Mouse (Mus musculus): ENCODE results near the gene Svop.

The Svop gene

GRCm38 (mm10) chr5:113993487-113994465 lies 97.6 kb downstream of the Svop start, which contains the start of gene Ssh1:
TSS of gene Ssh1 (minus strand) at chr5:113993894.
- DNase-seq (ENCODE audit: low spot score in 2 of 2), result peak in 1 of 2 experiments; percentile 48

DNA sequence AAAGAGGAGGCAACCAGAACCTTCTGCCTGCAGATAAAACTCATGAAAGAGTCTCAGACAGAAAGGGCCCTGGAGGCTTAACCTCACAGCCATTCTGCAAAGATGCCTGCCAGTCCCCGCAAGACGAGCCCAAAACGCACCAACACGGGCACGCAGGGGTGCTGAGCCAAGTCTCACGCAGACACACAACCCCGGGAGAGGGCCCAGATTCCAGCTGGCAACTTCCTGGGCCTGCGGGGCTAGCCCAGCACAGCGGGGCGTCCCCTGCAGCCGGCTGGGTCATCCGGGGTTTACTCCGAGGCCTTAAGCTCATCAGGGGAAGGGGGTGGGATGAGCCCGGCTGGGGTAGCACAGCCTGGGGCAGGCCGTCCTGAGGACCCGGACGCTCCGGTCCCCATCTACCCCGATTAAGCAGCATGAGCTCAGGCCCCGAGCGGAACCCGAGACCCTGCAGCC lies 98.3 kb downstream of the Svop start:
- peak; percentile 5 to 16 for DNase-seq (ENCODE audit: low spot score in 2 of 2)

DNA sequence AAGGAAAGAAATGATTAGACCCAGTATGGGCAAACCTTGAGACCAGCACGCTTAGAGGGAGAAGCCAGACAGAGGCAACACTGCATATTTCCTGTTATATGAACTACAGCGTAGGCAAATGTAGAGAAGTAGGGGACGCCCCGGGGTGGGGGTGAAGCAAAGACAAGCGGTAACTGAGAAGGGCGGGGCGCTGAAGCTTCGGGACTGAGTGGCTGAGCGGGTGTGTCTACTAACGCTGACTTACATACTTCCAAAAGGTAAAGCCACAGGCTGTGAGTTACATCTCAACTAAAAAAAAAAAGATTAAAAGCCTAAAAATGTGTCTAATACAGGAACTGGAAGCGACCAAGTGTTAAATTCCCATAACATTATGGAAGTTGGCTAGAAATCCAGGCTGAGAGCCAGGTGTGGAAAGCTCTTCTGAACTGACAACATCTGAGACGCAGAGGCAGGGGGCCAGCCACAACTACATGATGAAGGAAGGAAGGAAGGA lies 99.0 kb downstream of the Svop start:
- DNase-seq (ENCODE audit: low spot score in 2 of 2), result peak; percentile 56 to 61

- no peak for DNase-seq (ENCODE audit: low spot score in 2 of 2)
These were observed 100.2 kb downstream of the Svop start for GRCm38 (mm10) chr5:113991141-113991540.

DNA sequence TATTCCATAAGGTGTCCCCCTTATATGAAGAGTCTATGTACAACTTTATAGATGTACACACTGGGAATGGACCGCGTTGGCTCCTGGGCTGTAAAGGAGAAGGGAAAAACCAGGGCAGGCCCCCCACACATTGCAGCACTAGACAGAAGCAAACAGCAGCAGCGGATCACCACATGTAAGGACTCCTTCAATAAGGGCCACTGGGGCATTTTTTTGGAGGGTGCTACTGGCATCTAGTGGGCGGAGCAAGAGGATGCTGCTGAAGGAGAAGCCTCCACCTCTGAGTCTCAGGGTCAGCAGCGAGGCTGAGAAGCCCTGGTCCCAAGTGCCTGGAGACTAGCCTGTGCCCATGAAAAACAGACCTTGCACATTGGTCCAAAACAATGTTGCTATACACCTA lies 100.8 kb downstream of the Svop start:
- no peak for DNase-seq (ENCODE audit: low spot score in 2 of 2)

- no peak for DNase-seq (ENCODE audit: low spot score in 2 of 2)
These were observed 101.8 kb downstream of the Svop start for GRCm38 (mm10) chr5:113989437-113990024.

- no peak for DNase-seq (ENCODE audit: low spot score in 2 of 2)
These were observed 105.0 kb downstream of the Svop start for GRCm38 (mm10) chr5:113986182-113986961.

DNA sequence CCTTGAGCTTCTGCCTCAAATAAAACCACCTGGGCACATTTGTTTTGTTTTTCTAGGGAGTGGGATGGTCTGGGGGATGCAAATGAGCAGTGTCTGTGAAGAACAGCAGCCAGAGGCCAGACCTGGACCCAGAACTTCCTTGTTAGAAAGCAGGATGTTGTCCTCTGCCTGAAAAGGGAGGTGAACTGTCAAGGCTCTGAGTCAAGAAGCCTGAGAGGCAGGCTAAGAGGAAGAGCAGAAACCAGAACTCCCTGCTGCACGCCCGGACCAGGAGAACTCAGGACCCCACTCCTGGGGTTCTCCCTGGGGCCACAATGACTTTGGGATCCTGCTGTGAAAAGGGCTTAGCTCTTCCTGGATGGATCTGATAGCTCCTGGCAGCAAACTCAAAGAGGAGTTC lies 105.6 kb downstream of the Svop start:
- DNase-seq (ENCODE audit: low spot score in 2 of 2), result no peak

DNA sequence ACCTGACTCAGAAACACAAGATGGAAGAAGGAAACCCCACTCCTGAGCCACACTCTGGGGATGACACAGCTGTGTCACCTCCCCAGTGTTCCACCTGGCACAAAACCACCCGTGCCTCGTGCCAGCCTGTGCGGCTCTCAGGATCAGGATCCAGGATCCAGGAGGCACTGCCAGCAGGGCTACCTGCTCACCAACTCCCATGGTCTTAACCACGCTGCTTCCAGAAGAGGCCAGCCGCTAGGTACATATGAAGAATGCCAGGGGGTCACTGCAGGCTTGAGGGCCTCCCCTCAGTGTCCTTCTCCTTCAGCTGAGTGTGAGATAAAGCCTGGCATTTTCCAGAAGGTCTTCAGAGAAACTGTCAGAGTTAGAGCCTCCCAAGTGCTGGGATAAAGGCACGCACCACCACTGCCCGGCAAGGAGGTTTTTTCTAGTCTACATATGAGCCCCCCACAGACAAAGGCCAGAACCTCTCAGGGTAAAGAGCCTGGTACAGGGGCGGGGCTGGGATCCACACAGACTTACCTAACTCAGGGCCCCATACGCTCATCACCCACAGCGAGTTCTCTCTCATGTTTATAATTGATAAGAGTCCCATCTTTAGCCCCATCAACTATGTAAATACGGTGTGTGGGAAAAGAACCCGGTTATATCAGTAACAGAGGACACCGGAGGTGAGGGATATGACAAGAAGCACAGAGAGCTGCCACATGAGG lies 107.2 kb downstream of the Svop start:
- no peak for DNase-seq (ENCODE audit: low spot score in 2 of 2)

- no peak for DNase-seq (ENCODE audit: low spot score in 2 of 2)
These were observed 107.8 kb downstream of the Svop start for GRCm38 (mm10) chr5:113983541-113983940.

DNA sequence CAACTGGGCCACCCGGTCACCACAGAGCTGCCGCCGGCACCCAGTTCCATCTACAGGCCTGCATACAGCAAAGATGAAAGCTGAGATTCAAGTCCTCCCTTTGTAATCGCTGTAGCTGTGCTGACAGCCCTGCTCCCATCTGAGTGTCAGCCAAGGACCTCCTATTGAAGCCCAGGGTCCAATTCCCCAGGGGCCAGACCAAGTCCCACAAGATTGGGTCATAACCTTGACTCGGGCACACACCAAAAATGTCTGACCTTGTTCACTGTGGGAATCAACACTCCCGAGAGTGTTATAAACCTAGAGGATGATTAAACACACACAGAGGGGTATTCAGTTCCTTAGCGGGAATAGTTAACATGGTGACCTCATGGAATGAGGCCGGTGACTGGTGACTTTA lies 109.5 kb downstream of the Svop start:
- no peak for DNase-seq (ENCODE audit: low spot score in 2 of 2)

GRCm38 (mm10) chr5:113981171-113981570 lies 110.2 kb downstream of the Svop start:
- DNase-seq (ENCODE audit: low spot score in 2 of 2), result no peak

DNA sequence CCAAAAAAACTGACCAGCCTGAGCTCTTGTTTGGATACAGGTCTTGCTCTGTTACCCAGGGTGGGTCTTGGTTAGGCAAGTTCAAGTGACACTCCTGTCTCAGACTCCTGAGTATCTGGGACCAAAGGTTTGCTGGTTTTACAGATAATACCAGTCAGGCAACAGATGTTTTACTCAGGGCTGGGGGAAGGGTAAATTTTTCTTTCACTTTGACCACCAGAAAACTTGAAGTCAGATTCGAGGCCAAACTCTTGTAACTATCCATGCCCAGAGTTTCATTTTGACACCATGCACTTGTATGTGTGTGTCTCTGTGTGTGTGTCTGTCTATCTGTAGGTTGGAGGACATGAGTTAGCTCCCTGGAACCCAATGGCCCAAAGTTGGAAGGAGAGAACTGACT lies 110.9 kb downstream of the Svop start:
- DNase-seq (ENCODE audit: low spot score in 2 of 2), result no peak

DNA sequence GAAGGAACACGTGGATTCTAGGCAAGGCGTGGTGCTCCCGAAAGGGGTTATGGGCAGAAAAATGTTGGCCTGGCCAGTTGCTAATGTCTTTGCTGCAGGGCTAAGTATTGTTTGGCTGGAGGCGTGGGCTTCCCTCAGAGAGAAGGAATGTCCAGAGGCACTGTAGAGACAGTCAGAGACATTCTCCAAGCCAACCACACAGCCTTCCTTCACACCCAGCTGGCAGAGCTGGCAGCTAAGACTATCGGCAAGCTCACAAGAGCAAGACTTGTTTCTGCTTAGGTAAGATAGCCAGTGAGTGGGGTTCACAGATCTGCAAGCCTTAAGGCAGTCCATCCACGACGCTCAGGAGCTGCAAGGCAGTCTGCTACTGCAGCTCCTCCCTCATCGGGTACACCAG lies 114.1 kb downstream of the Svop start:
- no peak for DNase-seq (ENCODE audit: low spot score in 2 of 2)

Data from thymus, postnatal 10 days (tissue).